Mouse (Mus musculus) WW6 (cell line): ENCODE data around the gene Dctn2.
"Not testable (repeated sequence)": the region's sequence is repeated elsewhere in the genome, so short reads cannot be mapped to it uniquely, and the experiment has no call there.

Source experiments
- DNase-seq: peaks from one replicate; pipeline ENCODE4 v3.0.0-alpha.2; 2013; ENCODE audit warnings: low read depth, low spot score

Dctn2 gene

DNA sequence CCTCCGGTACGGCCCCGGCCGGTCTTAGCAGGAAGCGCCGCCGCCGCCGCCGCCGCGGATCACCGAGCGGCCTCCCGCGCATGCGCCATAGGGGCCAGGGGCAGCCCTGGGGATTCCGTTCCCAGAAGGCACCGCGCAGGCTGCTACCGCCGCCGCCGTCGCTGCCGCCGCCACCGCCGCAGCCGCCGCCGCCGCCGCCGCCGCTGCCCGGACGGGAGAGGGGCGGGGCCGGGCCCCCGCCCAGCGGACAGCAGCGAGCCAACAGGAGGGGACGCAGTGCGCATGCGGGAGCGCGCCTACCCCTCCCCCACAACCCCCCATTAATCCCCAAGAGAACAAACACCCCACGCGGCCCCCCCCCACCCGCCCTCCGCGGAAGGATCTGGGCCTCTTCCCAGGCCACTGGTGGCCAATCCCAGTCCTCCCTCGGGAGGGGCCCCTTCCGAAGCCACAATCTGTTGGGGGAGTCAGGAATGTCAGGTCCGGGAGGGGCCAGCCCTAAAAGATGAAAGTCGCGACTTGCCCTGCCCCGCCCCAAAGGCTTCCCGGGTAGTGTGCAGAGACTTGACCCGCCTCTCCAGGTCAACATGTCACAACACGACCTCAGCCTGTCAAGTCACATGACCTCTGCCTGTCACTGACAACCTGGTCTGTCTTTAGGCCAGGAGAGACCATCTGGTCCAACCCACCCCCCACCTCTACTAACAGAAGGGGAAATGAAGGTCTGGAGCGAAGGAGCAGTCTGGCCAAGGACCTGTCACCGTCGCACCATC is 22.8 kb downstream of the Dctn2 start, which contains the start of gene Mbd6:
TSS of gene Mbd6 (minus strand) at position 219 of the 773 bp plus-strand sequence.
- no peak for DNase-seq

DNA sequence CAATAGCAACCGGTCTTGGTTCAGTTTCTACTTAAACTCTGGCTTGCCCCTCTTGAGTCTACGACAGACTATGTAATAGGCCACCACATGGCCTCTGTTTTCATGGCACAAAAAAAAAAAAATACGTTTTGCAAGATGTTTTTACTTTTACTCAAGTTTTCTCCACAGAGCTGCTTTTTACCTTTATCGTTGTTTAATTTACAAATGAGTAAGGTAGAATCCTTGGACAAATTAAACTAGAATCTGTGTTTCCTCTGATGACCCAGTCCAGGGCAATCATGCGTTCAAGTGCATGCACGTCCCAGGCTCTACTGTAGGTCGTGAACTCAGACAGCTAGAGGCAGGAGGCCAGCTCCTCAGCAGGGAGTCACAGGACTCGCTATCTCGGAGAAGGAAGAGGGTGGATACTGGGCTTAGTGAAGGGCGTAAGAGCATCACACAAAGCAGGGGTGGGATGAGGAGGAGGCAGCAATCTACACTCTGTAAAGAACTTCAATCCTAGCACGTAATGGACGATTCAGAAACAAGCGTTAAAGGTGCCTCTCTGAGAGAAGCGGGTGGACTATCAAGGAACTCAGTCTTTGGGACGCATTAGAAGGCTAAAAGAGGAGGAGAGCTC is 23.5 kb downstream of the Dctn2 start:
- no peak for DNase-seq

GRCm38 (mm10) chr10:127290307-127290929 is 24.2 kb downstream of the Dctn2 start:
- DNase-seq, result peak; percentile 98

GRCm38 (mm10) chr10:127290930-127291880 is 25.0 kb downstream of the Dctn2 start:
- DNase-seq, result no peak

DNA sequence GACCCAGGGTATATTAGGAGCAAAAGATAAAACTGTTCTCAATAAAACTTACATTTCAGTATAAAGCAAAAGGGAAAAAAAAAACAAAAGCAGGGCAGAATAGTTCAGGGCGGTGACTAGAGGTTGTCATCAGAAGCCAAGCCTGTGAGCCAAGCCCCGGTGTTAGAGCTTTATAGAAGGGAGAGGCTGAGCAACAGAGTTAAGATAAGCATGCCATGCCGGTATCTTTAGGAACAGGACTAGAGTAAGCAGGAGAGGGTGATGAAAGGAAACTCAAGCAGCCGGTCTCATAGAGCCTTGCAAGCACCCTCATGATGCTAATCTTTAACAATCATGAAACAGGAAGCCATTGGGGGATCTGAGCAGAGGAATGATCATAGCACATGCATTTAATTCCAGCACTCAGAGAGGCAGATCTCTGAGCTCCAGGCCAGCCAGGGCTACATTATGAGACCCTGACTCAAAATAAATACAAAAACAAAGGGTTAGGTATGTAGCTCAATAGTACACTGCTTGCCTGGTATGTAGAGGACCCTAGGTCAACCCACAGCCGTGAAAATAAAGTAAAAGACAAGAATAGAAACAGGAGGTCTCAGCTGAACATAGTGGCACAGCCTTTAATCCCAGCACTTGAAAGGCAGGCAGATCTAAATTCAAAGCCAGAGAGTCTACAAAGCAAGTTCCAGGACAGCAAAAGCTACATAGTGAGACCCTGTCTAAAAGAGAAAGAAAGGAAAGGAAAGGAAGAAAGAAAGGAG is 25.9 kb downstream of the Dctn2 start:
- no peak for DNase-seq

GRCm38 (mm10) chr10:127292987-127293538 is 26.9 kb downstream of the Dctn2 start:
- no peak for DNase-seq

- no peak for DNase-seq
These were observed 27.5 kb downstream of the Dctn2 start for GRCm38 (mm10) chr10:127293590-127294113.

GRCm38 (mm10) chr10:127294895-127295510 is 28.8 kb downstream of the Dctn2 start:
- no peak for DNase-seq

DNA sequence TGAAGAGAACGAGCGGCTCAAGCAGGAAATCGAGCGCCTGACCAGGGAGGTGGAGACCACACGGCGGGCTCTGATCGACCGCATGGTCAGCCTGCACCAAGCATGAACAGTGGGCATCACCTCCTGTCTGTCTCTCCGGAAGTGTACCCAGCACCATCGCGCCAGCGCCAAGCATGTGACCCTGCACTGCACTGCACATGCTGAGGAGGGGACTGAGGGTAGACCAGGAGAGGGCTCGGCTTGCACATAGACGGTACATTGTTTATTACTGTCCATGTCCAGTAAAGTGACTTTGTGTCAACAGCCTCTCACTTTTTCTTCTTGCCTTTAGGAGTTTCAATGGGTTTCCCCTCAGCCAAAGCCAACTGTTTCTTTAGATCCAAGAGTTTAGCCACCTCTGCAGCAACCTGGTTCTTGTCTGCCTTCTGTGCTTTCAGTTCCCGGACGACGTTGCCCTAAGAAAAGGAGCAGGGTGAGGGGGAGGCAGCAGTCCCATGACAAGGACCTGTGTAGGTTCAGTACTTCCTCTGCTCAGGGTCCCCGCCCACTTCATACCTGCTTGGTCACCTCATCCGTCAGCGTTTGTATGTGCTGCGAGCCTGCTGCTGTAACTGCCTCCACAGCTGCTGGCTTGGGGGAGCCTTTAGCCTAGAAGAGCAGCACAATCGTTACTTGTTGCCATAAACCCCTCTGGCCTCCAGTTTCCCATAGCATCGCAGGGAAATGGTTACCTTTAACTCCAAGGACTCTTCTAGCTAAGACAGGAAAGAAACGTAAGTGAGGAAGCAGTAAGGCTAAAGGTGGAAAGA is 30.0 kb downstream of the Dctn2 start:
- DNase-seq, result no peak

DNA sequence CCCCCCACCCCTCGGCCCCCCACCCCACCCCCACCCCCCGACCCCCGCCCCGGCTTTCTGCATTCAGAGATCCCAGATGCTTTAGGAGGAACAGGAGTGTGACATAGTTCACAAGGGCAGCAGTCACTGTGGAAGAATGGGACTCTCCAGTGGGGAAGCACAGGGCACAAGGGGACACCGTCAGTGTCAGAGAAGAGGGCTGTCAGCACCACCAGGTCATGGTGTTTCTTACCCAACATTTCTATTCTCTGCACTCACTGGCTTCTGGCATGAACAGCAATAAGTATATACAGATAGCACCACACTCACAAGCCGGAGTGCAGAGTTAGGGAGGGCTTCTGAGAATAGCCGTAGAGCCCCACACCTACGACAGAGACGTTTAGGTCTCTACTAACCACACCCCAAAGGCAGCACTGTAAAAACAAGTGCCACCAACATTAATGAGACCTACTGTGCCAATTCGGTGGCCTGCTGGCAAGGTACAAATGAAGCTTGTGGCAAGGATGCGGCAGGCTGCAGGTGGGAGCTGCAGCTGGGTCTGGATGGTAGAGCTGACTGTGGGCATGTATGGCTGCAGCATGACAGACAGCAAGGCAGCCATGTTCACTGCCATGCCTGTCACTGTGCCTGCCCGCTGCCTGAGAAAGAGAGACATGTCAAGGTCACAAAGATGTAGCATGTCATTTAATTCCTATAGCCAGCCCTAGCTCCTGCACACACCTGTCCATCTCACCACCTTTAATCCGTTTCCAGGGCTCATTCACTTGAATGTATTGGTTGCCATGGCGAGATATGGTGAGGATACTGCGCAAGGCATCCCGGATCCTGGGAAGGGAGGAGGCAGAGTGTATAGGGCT is 31.1 kb downstream of the Dctn2 start:
- DNase-seq, result no peak

GRCm38 (mm10) chr10:127300361-127300760 is 34.2 kb downstream of the Dctn2 start:
- DNase-seq, result no peak

GRCm38 (mm10) chr10:127303136-127303535 is 37.0 kb downstream of the Dctn2 start:
- no peak for DNase-seq

GRCm38 (mm10) chr10:127309167-127309566 is 43.0 kb downstream of the Dctn2 start:
- not testable (repeated sequence) for DNase-seq

- no peak for DNase-seq
These were observed 44.6 kb downstream of the Dctn2 start for GRCm38 (mm10) chr10:127310523-127311475.

DNA sequence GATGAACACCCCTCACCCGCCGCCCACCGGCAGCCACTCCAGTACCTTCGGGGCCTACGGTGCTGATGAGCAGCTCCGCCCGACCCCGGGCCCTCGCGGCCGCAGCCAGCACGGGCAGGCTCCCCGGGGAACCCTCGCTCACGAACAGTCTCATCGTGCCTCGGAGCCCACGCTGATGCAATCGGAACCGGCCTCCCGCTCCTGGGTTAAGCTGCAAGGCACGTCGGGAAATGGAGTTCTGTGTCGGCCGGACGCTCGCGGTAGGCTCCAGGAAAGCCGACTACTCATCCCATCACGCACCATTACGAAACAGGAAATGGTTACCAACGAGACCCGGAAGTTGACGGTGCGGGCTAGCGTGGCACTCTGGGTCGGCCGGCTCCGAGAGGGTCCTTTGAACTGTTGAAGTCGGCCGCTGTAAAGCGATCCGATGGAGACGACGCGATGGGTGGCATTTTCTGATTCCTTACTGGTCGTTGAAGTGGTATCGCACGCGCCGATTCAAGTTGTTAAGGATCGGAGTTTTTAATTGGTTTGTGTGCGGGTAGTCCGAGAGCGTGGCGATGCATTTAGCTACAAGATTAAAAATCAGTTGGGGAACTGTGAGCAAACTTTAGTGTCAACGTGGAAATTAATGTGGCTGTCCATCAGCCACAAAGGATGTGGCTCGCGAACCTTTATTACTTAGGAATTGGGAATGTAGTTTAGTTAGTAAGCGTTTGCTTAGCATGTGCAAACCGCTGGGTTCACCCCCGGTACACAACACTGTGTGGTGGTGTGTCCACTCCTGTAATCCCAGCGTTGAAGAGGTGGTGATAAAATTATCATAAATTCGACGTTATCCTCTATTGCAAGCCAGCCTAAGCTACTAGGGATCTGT is 45.5 kb downstream of the Dctn2 start, which contains the start of gene Mars:
TSS of gene Mars (minus strand) at position 311 of the 880 bp plus-strand sequence.
- DNase-seq, result peak; percentile 86

- peak; percentile 84 for DNase-seq
These were observed 46.1 kb downstream of the Dctn2 start for GRCm38 (mm10) chr10:127312356-127312676.
